Mouse (Mus musculus) adrenal gland, postnatal 25 days (tissue): Measurements from ENCODE around the gene Afmid. TPM values are rescaled to one million over a fixed set of nuclear protein-coding genes. Genes with fewer than 3 reads are reported as not detected.

Experiments
- DNase-seq: peaks from one replicate; pipeline ENCODE4 v3.0.0; 2021; ENCODE audit warnings: mixed read lengths
- total RNA-seq: library from RNA; stranded (reverse); gene quantifications from 2 replicates; pipeline ENCODE4 v1.2.3, GENCODE M21; 2021

Afmid gene
- total RNA-seq, 1 experiment from 2014 or later = 10.1 TPM

DNA sequence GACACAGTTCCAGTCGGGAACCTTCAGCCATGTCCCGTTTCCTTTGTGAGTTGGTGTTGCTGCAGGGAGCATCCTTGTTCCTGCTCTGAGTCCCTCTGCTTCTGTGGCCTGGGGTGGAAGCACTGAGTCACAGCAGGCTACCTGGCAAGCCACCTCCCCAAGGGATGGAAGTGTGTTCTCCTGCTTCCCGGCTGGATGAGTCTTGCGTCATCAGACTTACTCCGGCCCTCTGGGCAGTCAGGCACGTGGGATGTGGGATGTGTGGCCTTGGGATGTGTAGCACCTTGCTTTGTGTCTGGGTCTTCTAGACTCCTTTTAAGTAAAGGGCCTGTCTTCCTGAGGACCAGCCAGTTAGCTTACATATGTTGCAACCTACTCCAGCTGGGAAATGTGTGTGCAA, 54.0 kb downstream of the Afmid start:
- no peak for DNase-seq

DNA sequence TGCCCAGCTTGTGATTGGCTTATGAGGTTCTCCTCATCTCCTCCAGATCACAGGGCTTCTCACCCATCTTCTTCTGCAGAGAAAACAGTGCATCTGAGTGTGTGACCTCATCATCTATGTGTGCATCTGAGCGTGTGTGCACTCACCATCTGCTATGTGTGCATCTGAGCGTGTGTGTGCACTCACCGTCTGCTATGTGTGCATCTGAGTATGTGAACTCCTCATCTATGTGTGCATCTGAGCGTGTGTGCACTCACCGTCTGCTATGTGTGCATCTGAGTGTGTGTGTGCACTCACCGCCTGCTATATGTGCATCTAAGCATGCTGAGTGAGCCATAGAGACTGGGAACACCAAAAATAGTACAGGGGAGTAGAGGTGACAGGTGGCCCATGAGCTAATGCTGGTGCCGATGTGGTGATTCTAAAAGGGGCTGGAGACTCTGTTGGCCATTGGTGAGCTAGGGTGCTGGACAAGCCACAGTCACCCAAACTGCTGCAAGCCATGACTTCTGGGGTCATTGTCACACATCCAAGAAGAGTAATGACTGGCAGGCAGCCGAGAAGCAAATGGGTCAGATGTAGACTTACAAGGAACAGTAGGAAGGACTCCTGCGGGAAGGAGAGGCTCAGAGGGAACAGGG, 54.7 kb downstream of the Afmid start:
- no peak for DNase-seq

DNA sequence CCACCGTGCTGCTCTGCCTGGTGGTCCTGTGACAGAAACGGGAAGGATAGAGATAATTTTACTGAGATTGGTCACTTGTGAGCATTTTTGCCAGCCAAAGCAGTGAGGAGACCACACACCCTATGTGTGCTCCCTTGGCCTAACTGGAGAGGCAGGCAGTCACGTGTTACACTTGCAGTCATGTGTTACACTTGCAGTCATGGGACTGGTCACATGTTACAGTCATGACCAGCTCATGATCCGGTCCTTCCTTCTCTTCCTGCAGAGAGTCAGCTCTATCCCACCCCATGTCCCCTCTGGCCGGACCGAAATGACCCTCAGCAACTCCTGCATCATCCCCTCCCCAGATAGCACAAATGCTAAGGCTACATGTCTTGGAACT, 55.2 kb downstream of the Afmid start:
- no peak for DNase-seq

DNA sequence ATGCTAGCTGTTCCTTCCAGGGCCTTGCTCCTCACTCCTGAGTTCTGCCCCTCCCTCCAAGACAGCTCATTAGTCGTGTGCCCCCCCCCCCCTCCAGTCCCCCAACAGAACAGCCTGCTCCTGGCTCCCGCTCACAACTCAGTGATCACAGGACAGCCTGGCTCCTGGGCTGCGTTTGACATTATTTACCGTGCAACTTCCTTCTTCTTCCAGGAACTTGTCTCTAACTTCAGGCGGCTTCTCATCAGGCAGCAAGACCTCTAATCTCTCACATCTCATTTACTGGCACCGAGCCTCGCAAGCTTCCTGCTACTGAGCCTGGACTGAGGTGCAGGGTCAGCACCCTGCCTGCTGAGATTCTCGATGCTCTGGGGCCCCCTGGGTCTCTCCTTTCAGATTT, 56.1 kb downstream of the Afmid start:
- peak; percentile 35 for DNase-seq

DNA sequence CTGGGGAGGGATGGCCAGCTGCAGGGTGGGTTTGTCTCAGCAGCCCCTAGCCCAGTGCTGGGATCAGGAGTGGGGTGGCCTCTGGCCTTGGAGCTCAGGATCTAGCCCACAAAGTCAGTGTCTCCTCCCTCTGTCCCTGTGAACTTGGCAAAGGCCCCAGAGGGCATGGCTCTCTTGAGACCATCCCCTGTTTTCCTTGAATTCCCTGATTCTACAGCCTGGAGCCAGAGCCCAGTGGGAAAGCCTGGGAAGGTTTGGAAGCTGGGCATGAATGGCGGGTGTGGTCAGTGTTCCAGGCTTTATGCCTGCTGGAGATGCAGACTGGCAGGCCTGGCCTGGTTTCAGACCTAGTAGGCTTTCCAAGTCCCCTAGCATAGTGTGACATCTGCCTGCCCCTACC, 56.5 kb downstream of the Afmid start:
- DNase-seq = no peak

DNA sequence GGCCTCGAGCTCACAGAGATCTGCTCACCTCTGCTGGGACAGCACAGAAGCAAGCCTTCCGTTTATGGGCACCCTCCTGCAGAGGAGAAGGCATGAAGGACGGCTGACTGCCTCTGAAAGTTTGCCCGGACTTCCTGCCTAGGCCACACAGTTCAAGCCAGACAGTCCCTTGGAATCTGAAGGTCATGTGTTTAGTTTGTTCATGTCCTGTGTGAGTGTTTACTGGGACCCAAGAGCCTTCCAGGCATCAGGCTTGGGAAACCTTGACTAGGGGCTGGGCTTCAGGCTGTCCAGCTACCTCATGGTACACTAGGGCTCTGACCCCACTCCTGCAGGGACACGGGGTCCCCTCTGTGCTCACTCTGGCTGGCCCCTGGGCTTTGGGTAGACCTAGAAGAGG, 60.3 kb downstream of the Afmid start:
- DNase-seq = no peak

DNA sequence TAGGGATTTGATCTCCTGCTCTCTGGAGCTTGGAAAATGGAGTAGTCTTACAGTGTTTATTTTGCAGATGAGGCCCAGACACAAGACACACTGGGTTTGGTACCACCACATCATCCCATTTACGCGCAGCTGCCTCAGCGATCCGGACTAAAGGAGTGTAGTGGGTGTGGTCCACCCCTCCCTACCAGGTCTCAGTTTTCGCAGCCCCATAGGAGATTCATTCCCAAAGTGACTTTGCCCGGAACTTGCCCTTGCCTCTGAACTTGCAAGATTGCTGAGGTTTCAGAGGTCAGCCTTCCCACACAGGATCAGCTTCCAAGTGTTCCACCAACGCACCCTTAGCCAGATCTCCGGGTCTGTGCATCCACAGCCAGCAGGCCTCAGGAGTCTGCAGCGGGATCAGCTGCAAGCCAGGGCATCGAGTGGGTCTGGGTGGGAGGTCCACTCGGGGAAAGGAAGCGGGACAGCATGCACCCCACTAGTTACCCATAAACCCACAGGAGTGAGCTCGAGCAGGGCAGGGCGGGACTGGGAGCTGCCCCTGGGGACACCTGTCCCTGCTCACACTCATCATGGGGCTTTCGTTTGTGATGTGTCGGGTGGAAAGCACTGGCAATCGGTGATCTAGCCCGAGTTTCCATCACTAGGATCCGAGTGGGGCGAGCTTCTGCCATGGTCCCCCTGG, 62.6 kb downstream of the Afmid start:
- no peak for DNase-seq

DNA sequence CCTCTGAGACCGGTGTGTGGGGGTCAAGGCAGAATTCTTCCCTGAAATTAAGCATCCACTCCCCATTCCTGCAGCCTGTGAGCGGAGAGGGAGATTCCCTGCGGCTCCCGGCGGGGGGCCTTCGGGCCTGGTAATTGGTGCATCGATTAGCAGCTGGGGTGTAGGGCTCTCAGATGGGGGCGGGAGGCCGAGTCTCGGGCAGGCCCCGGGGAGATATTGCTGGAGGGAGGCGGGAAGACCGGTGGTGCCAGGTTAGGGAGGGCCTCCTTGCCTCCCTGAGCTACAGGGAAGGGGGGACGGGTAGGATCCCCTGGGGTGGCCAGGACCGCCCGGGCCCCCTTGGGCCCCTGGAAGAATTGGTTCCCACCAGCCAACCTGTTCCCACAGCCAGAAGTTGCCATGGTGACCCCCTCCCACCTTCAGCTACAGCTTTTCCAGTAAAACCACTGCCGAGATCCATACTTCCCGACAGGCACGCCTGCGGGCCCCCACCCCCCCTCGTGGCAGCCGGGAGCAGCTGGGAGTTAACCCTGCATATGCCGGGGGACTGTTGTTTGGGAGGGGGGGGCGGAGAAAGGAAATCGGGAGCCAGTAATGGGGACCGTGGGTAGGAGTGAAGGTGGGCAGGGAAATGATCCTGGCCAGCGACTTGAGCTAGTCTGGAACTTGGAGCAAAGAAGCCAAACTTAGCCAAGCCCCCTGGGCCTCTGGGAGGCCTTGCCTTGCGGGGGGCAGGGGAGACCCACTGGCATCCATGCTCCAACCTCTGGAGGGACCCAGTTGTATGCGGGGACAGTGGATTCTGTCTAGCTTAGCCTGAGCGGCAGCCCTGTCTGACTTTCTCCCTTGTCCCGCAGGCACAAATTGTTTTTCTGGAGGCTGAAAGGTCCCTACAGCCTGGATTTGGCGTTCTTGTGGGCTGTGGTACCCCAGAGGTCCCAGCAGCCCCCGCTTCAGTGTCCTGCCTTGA, 63.4 kb downstream of the Afmid start:
- no peak for DNase-seq

Other genes with a start within 250 kb of the Afmid start
- gene Tnrc6c, start 171.6 kb upstream of the Afmid start, total RNA-seq = 24.1 and 29.4 TPM in 2 replicates
- gene Tmc8, start 43.8 kb upstream of the Afmid start, total RNA-seq = 3.1 and 4.6 TPM in 2 replicates
- 31.9 and 43.5 TPM in 2 replicates for gene Tmc6, start 43.7 kb upstream of the Afmid start, total RNA-seq
- gene 6030468B19Rik, start 28.3 kb upstream of the Afmid start, total RNA-seq = not detected in 2 replicates
- 1.00 and 1.8 TPM in 2 replicates for gene Gm20708, start 16.3 kb upstream of the Afmid start, total RNA-seq
- 98.3 and 108 TPM in 2 replicates for gene Syngr2, start 16.3 kb upstream of the Afmid start, total RNA-seq
- gene Tk1, start 168 bp downstream of the Afmid start, total RNA-seq = 14.3 and 18.4 TPM in 2 replicates
- gene Birc5, start 23.3 kb downstream of the Afmid start, total RNA-seq = 5.2 and 8.5 TPM in 2 replicates
- gene Tmem235, start 34.8 kb downstream of the Afmid start, total RNA-seq = not detected in 2 replicates
- gene Tha1, start 47.6 kb downstream of the Afmid start, total RNA-seq = 14.8 and 16.7 TPM in 2 replicates
- gene Socs3, start 144.1 kb downstream of the Afmid start, total RNA-seq = 8.8 and 9.0 TPM in 2 replicates
- 58.9 and 60.0 TPM in 2 replicates for gene Pgs1, start 160.4 kb downstream of the Afmid start, total RNA-seq